Mouse (Mus musculus): ENCODE measurements around the gene Mtnr1b.
"Not testable (repeated sequence)": the region's sequence is repeated elsewhere in the genome, so short reads cannot be mapped to it uniquely, and the experiment has no call there.

Gene Mtnr1b

GRCm38 (mm10) chr9:15874506-15875160 is at the start of gene Mtnr1b:
TSS of gene Mtnr1b (minus strand) at chr9:15874556.
- in situ Hi-C loops (cut with MboI; ENCODE audit: low sequenced_read_pairs) = no loop called here

GRCm38 (mm10) chr9:15920271-15920670 is 45.9 kb upstream of the Mtnr1b start:
- in situ Hi-C loops (cut with MboI; ENCODE audit: low sequenced_read_pairs) = no loop called here

- in situ Hi-C loops (cut with MboI; ENCODE audit: low sequenced_read_pairs) = no loop called here
These were observed 45.1 kb upstream of the Mtnr1b start for GRCm38 (mm10) chr9:15919373-15920005.

- in situ Hi-C loops (cut with MboI; ENCODE audit: low sequenced_read_pairs) = no loop called here
These were observed 42.2 kb upstream of the Mtnr1b start for GRCm38 (mm10) chr9:15916600-15916999.

GRCm38 (mm10) chr9:15912735-15913134 is 38.4 kb upstream of the Mtnr1b start:
- in situ Hi-C loops (cut with MboI; ENCODE audit: low sequenced_read_pairs) = no loop called here

GRCm38 (mm10) chr9:15909397-15910113 is 35.2 kb upstream of the Mtnr1b start:
- in situ Hi-C loops (cut with MboI; ENCODE audit: low sequenced_read_pairs) = no loop called here

- in situ Hi-C loops (cut with MboI; ENCODE audit: low sequenced_read_pairs) = no loop called here
These were observed 29.8 kb upstream of the Mtnr1b start for GRCm38 (mm10) chr9:15903948-15904750.

GRCm38 (mm10) chr9:15898112-15898511 is 23.8 kb upstream of the Mtnr1b start:
- in situ Hi-C loops (cut with MboI; ENCODE audit: low sequenced_read_pairs) = no loop called here

- in situ Hi-C loops (cut with MboI; ENCODE audit: low sequenced_read_pairs) = loop anchor here (10.0 kb wide), 1 partner anchor 192 kb away; no protein-coding TSS in a partner anchor
These were observed 12.4 kb upstream of the Mtnr1b start for GRCm38 (mm10) chr9:15886756-15887155.

- in situ Hi-C loops (cut with MboI; ENCODE audit: low sequenced_read_pairs) = loop anchor here (10.0 kb wide), 1 partner anchor 186 kb away; no protein-coding TSS in a partner anchor
These were observed 6.4 kb upstream of the Mtnr1b start for GRCm38 (mm10) chr9:15880754-15881153.

- in situ Hi-C loops (cut with MboI; ENCODE audit: low sequenced_read_pairs) = loop anchor here (10.0 kb wide), 1 partner anchor 185 kb away; no protein-coding TSS in a partner anchor
These were observed 5.8 kb upstream of the Mtnr1b start for GRCm38 (mm10) chr9:15880160-15880603.

GRCm38 (mm10) chr9:15870013-15870412 is 4.3 kb downstream of the Mtnr1b start:
- in situ Hi-C loops (cut with MboI; ENCODE audit: low sequenced_read_pairs) = no loop called here

- in situ Hi-C loops (cut with MboI; ENCODE audit: low sequenced_read_pairs) = no loop called here
These were observed 4.9 kb downstream of the Mtnr1b start for GRCm38 (mm10) chr9:15869456-15869855.

GRCm38 (mm10) chr9:15866280-15867072 is 7.9 kb downstream of the Mtnr1b start:
- in situ Hi-C loops (cut with MboI; ENCODE audit: low sequenced_read_pairs) = no loop called here

GRCm38 (mm10) chr9:15861402-15861801 is 13.0 kb downstream of the Mtnr1b start:
- in situ Hi-C loops (cut with MboI; ENCODE audit: low sequenced_read_pairs) = no loop called here

GRCm38 (mm10) chr9:15850749-15851148 is 23.6 kb downstream of the Mtnr1b start:
- in situ Hi-C loops (cut with MboI; ENCODE audit: low sequenced_read_pairs) = no loop called here

- in situ Hi-C loops (cut with MboI; ENCODE audit: low sequenced_read_pairs) = no loop called here
These were observed 29.0 kb downstream of the Mtnr1b start for GRCm38 (mm10) chr9:15845390-15845789.

- in situ Hi-C loops (cut with MboI; ENCODE audit: low sequenced_read_pairs) = not testable (repeated sequence)
These were observed 29.4 kb downstream of the Mtnr1b start for GRCm38 (mm10) chr9:15844936-15845335.

- in situ Hi-C loops (cut with MboI; ENCODE audit: low sequenced_read_pairs) = no loop called here
These were observed 61.1 kb downstream of the Mtnr1b start for GRCm38 (mm10) chr9:15813002-15813911.

Measured in CH12F3 (cell line).